Mouse (Mus musculus): Measurements from ENCODE around the gene S100b.
A peak's percentile ranks its signal among the peaks of the same experiment; 100 is the strongest.

- TF ChIP-seq CTCF (IDR thresholded peaks at IDR 0.05; ENCODE audit: low read depth, low read length) (no peak), GATA1 (IDR thresholded peaks at IDR 0.05; ENCODE audit: borderline replicate concordance, low read length) (no peak), POLR2AphosphoS5 (IDR thresholded peaks at IDR 0.05; ENCODE audit: insufficient replicate concordance, low read depth, low read length) (peak; percentile 50; the same call in 1 of the 2 replicates), TAL1 (conservative IDR thresholded peaks at IDR 0.05; ENCODE audit: low read depth, low read length) (no peak)
Observed at GRCm38 (mm10) chr10:76217056-76217455, 36.6 kb upstream of the S100b start.
